Mouse (Mus musculus): ENCODE data around the gene Slc28a3.

DNA sequence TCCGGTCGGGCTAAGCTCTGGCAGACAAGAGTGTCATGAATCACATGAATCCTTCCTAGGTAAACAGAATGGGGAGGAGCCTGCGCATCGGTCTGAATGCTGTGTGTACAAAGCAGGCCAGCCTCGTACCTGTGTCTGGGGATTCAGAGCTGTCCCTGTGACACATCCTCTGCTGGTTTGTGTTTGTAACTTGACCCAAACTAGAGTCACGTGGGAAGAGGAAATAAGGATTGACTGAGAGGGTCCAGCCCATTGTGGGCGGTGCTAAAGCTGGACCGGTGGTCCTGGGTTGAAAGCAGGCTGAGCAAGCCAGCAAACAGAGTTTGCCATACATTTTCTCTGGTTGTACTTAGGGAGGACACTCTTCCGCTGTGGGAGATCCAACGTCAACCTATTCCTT is 20.1 kb upstream of the Slc28a3 start:
- no peak for TF ChIP-seq GATA1 (IDR thresholded peaks at IDR 0.05; ENCODE audit: borderline replicate concordance, low read length)
- no peak for TF ChIP-seq FLI1 (IDR thresholded peaks at IDR 0.05; ENCODE audit: low read length)

Measured in megakaryocyte, embryonic 14.5 days (primary cell).